Mouse (Mus musculus) hematopoietic stem cell, adult 5-6 weeks (primary cell): ENCODE results near the gene Elob. TPM values are rescaled to one million over a fixed set of nuclear protein-coding genes. Genes with fewer than 3 reads are reported as not detected.
A peak's percentile ranks its signal among the peaks of the same experiment; 100 is the strongest.

ENCODE experiments used
- ATAC-seq, 2 experiments: fragments of 125-278 bp in 1 of 2; replicated peaks in 1 of 2; 2 replicates each; pipeline ENCODE4 v1.8.0; 2016 to 2017; ENCODE audit warnings: inconsistent platforms in 2 of 2, mild to moderate bottlenecking in 2 of 2, moderate number of reproducible peaks in 2 of 2, low read depth in 1 of 2, moderate TSS enrichment in 1 of 2; ENCODE audit not compliant: low FRiP score in 2 of 2, poor library complexity in 2 of 2, severe bottlenecking in 2 of 2, insufficient read depth in 1 of 2, low TSS enrichment in 1 of 2
- total RNA-seq: library from RNA; stranded (forward); fragments of 172-1452, 232-1000 nt; gene quantifications from 2 replicates; pipeline ENCODE4 v1.2.3, GENCODE M21; 2017

The Elob gene
- 82.3 and 105 TPM in 2 replicates for total RNA-seq

GRCm38 (mm10) chr17:23829064-23829619, at the start of gene Elob:
Gene Elob, minus strand, starts transcription at chr17:23829136.
- ATAC-seq, result peak; percentile 83 to 84

- no peak for ATAC-seq
Observed at GRCm38 (mm10) chr17:23877166-23877565, 48.2 kb upstream of the Elob start.

GRCm38 (mm10) chr17:23876741-23877140, 47.8 kb upstream of the Elob start:
- ATAC-seq, result no peak

- peak in 1 of 2 experiments; percentile 54; a peak in 1 of 4 replicates for ATAC-seq
Observed at GRCm38 (mm10) chr17:23873884-23874856, 45.2 kb upstream of the Elob start.

- ATAC-seq, result peak in 1 of 2 experiments; percentile 71; a peak in 2 of 4 replicates
Observed at GRCm38 (mm10) chr17:23868513-23868912, 39.6 kb upstream of the Elob start.

- ATAC-seq, result no peak
Observed at GRCm38 (mm10) chr17:23867756-23868155, 38.8 kb upstream of the Elob start, which contains the start of gene Prss21. Gene Prss21, plus strand, starts transcription at chr17:23868056.

GRCm38 (mm10) chr17:23862926-23863325, 34.0 kb upstream of the Elob start:
- ATAC-seq, result no peak

GRCm38 (mm10) chr17:23857913-23858312, 29.0 kb upstream of the Elob start:
- ATAC-seq, result no peak

GRCm38 (mm10) chr17:23857193-23857592, 28.3 kb upstream of the Elob start:
- ATAC-seq, result no peak

GRCm38 (mm10) chr17:23854229-23854765, 25.4 kb upstream of the Elob start:
- no peak for ATAC-seq

GRCm38 (mm10) chr17:23853292-23853691, 24.4 kb upstream of the Elob start:
- peak; percentile 63 to 70; a peak in 2 of 4 replicates for ATAC-seq

- ATAC-seq, result peak in 1 of 2 experiments; percentile 62; a peak in 1 of 4 replicates
Observed at GRCm38 (mm10) chr17:23850853-23851749, 22.2 kb upstream of the Elob start.

GRCm38 (mm10) chr17:23850028-23850427, 21.1 kb upstream of the Elob start:
- no peak for ATAC-seq

GRCm38 (mm10) chr17:23843812-23844273, 14.9 kb upstream of the Elob start, which contains the start of the genes Prss32 and Prss41:
Gene Prss32, plus strand, starts transcription at chr17:23843855.
Gene Prss41, minus strand, starts transcription at chr17:23844172.
- ATAC-seq, result peak; percentile 49 to 67; a peak in 3 of 4 replicates

GRCm38 (mm10) chr17:23843141-23843811, 14.3 kb upstream of the Elob start:
- no peak for ATAC-seq

GRCm38 (mm10) chr17:23841145-23841544, 12.2 kb upstream of the Elob start:
- peak; percentile 59 to 63 for ATAC-seq
